Mouse (Mus musculus) naive thymus-derived CD4-positive, alpha-beta T cell, adult 2 months (primary cell): ENCODE results near the gene Zfp677.
"Not testable (repeated sequence)": the region's sequence is repeated elsewhere in the genome, so short reads cannot be mapped to it uniquely, and the experiment has no call there.

ENCODE experiments used
- DNase-seq: peaks from one replicate; pipeline ENCODE4 v3.0.0-alpha.2; 2011; ENCODE audit warnings: low read depth

Gene Zfp677

DNA sequence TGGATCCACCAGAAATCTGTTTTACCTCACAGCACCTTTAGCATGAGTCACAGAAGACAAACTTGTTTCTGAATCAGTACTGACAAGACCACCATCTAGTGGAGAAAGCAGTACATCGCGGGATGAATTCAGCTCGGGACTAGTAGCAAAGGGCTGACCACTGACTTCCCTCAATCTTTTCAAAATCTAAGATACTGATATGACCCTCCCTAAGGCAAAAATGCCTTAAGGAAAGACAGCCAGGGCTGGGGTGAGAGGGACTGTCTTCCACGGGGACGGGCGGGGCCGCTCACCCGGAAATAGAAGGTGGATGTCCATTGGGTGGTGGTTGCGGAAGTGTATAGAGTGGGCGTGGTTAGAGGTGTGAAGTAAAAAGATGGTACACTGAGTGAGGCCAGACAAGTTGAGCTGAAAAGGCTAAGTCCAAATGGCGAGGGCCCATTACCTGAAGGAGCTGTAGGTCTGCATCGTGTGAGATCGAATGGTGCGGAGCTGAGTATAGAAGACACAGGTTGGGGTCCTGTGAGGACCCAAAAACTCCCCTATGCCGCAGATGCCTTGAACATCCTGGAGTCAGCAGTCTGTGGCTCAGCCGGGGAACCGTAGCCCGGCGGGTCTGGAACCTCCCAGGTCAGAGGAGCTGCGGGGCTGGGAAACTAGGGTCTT is at the start of gene Zfp677:
Gene Zfp677, plus strand, starts transcription at position 358 of the 666 bp plus-strand sequence.
- DNase-seq = peak; percentile 92

- DNase-seq = not testable (repeated sequence)
Observed at GRCm38 (mm10) chr17:21368018-21368417, 15.5 kb upstream of the Zfp677 start.

DNA sequence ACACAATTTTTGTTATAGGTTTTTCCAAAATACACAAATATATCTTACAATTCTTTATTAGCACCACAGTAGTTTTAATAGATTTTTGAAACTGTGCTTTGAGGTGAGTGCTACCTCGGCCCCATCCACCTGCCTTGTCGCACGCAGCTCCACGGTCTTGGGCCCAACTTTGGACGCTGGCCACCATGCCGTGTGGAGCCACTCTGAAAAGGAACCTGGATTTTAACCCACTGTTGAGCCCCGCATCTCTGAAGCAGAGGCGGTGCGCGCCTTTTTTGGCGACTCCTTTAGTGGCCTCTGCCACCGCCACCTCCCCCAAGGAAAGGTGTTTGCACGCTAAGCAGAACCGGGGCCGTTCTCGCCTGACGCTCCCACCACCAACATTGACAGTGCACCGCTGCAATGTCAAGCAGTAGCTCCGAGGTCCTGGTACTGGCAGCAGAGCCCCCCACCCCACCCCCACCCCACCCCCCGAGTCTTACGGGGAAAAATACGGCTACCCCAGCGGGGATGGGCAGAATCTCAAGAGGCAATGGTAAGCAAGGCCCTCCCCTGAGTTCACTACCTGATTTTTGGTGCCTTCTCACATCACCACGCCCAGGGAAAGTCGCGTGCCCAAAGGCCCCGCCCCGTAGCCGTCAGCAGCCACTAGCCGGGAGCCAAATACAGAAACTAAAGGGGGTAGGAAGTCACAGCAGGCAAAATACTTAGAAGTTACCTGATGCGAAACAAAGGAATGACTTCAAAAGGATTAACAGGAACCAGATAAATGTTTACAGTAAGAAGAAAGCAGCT is 13.4 kb upstream of the Zfp677 start:
- DNase-seq = peak; percentile 89

GRCm38 (mm10) chr17:21375311-21375710 is 8.2 kb upstream of the Zfp677 start:
- DNase-seq = no peak

GRCm38 (mm10) chr17:21384057-21384411 is 486 bp downstream of the Zfp677 start:
- DNase-seq = no peak

GRCm38 (mm10) chr17:21422664-21423599 is 39.4 kb downstream of the Zfp677 start, which contains the start of gene Zfp54:
Zfp54 (plus strand) TSS chr17:21423227.
- peak; percentile 87 for DNase-seq

GRCm38 (mm10) chr17:21438806-21439400 is 55.4 kb downstream of the Zfp677 start:
- DNase-seq = not testable (repeated sequence)
